Mouse (Mus musculus) C2C12 (cell line): Measurements from ENCODE around the gene Onecut1.

ENCODE experiments used
- CEBPB ChIP-seq: IDR thresholded peaks from one replicate; pipeline ENCODE4 v1.6.1; 2011; ENCODE audit warnings: low read depth, mild to moderate bottlenecking, control low read depth, moderate library complexity
- CTCF ChIP-seq: IDR thresholded peaks from one replicate; pipeline ENCODE4 v1.5.1; 2011; ENCODE audit not compliant: control insufficient read depth, insufficient read depth, insufficient read length
- MAX ChIP-seq: IDR thresholded peaks from one replicate; pipeline ENCODE4 v1.6.1; 2011; ENCODE audit warnings: mild to moderate bottlenecking, control low read depth
- USF1 ChIP-seq: IDR thresholded peaks from one replicate; pipeline ENCODE4 v1.6.1; 2011; ENCODE audit warnings: low read depth, mild to moderate bottlenecking, control low read depth, moderate library complexity

GRCm38 (mm10) chr9:74860461-74860860 is 1.3 kb upstream of the Onecut1 start:
- TF ChIP-seq CTCF (no peak), MAX (no peak), CEBPB (no peak), USF1 (no peak)
